Mouse (Mus musculus) midbrain, embryonic 12.5 days (tissue): ENCODE data around the gene Malrd1. TPM values are rescaled to one million over a fixed set of nuclear protein-coding genes. Genes with fewer than 3 reads are reported as not detected.

Experiments
- ATAC-seq: fragments of 200-750 bp; cut with Nextera tagmentation; 2 replicates; pipeline ENCODE4 v1.8.0; 2017; ENCODE audit warnings: low read depth, moderate TSS enrichment, moderate library complexity; ENCODE audit not compliant: low FRiP score
- H3K27ac ChIP-seq: fragments of 300-500 bp; sonication (generic); replicated peaks from 2 replicates; pipeline ENCODE4 v1.5.1; 2016; ENCODE audit warnings: mild to moderate bottlenecking
- H3K27me3 ChIP-seq: fragments of 300-500 bp; sonication (generic); 2 replicates; pipeline ENCODE4 v1.6.1; 2016; ENCODE audit warnings: mild to moderate bottlenecking
- H3K36me3 ChIP-seq: fragments of 300-500 bp; sonication (generic); 2 replicates; pipeline ENCODE4 v1.6.1; 2016
- H3K4me1 ChIP-seq: fragments of 300-500 bp; sonication (generic); 2 replicates; pipeline ENCODE4 v1.6.1; 2016
- H3K4me2 ChIP-seq: fragments of 300-500 bp; sonication (generic); replicated peaks from 2 replicates; pipeline ENCODE4 v1.6.1; 2016; ENCODE audit warnings: mild to moderate bottlenecking, moderate library complexity
- H3K4me3 ChIP-seq: fragments of 300-500 bp; sonication (generic); 2 replicates; pipeline ENCODE4 v1.5.1; 2016; ENCODE audit warnings: mild to moderate bottlenecking
- H3K9ac ChIP-seq: fragments of 300-500 bp; sonication (generic); replicated peaks from 2 replicates; pipeline ENCODE4 v1.6.1; 2016; ENCODE audit warnings: mild to moderate bottlenecking, moderate library complexity
- H3K9me3 ChIP-seq: fragments of 300-500 bp; sonication (generic); 2 replicates; pipeline ENCODE4 v1.6.1; 2016; ENCODE audit warnings: mild to moderate bottlenecking
- whole genome bisulfite sequencing: fragments of 180-500 bp; shearing (Covaris S2); methylation state at CpG from one replicate; pipeline ENCODE4 v1.1.7; 2016; 5-methylcytosine and 5-hydroxymethylcytosine counted together
- polyA plus RNA-seq: library from polyadenylated mRNA; unstranded; fragments of >200 nt; fragmentation: Nextera tagmentation; extraction: Ambion mirVana; gene quantifications from 2 replicates; pipeline ENCODE4 v1.2.1, GENCODE M21; 2016

Gene Malrd1
- polyA plus RNA-seq, 1 experiment from 2014 or later = 0.08 TPM

DNA sequence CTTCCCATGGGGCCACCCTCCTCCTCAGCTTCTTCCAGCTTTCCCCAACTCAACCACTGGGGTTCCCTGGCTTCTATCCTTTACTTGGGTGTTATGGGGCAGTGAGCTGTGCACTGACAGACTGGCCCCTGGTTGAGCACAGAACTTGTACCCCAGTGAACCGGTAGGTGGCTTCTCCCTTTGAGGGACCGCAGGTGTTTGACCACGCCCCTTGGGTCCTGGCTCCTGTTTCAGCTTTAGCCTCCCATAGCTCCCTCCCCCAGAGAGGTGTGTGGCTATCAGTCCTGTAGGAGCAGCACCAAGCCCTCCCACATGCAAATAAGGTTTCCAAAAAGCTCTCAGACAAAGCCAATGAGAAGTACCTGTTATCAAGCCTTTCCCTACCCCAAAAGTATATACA, 584.4 kb downstream of the Malrd1 start:
- Histone ChIP-seq H3K9me3 (no peaks in the 10 kb centered on the region), H3K27ac (no peak overlapping the region), H3K4me2 (no peak overlapping the region), H3K36me3 (no peaks in the 10 kb centered on the region), H3K27me3 (no peaks in the 10 kb centered on the region), H3K9ac (no peak overlapping the region), H3K4me1 (no peaks in the 10 kb centered on the region), H3K4me3 (no peak overlapping the region)
- no peak for ATAC-seq
- WGBS = 50% methylated on average over 3 of the region's 3 CpGs

- 72% methylated on average over 2 of the region's 2 CpGs for WGBS
- no peaks in the 10 kb centered on the region for H3K4me1 ChIP-seq
- no peak overlapping the region for H3K9ac ChIP-seq
- H3K27ac ChIP-seq = no peak overlapping the region
- no peak overlapping the region for H3K4me2 ChIP-seq
- no peaks in the 10 kb centered on the region for H3K36me3 ChIP-seq
- H3K27me3 ChIP-seq = no peaks in the 10 kb centered on the region
- H3K9me3 ChIP-seq = no peaks in the 10 kb centered on the region
- H3K4me3 ChIP-seq = no peak overlapping the region
- no peak for ATAC-seq
Measured at GRCm38 (mm10) chr2:16113333-16113732, 587.1 kb downstream of the Malrd1 start.

DNA sequence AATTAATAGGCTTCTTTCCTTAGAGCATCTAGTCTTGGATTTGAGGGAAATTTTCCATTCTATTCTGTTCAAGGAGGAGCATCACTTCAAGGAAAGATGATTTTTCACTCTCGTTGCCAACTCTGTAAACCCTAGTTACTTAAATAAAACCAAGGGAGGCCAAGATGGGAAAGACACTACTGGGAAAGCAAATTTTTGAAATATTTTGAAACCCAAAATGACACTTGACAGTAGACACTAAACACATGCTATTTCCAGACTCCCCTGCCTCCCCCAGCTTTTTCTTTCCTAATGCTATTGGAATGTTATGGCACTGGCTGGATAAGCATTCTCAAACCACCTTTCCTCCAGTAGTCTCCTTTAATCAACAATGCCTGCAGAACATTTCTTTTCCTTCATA, 621.7 kb downstream of the Malrd1 start:
- H3K27ac ChIP-seq = no peak overlapping the region
- H3K27me3 ChIP-seq = no peaks in the 10 kb centered on the region
- H3K4me1 ChIP-seq = no peaks in the 10 kb centered on the region
- H3K9me3 ChIP-seq = no peaks in the 10 kb centered on the region
- no peak overlapping the region for H3K4me3 ChIP-seq
- WGBS = 81% methylated on average over 1 of the region's 1 CpGs
- no peaks in the 10 kb centered on the region for H3K36me3 ChIP-seq
- no peak overlapping the region for H3K9ac ChIP-seq
- no peak overlapping the region for H3K4me2 ChIP-seq
- ATAC-seq = no peak

DNA sequence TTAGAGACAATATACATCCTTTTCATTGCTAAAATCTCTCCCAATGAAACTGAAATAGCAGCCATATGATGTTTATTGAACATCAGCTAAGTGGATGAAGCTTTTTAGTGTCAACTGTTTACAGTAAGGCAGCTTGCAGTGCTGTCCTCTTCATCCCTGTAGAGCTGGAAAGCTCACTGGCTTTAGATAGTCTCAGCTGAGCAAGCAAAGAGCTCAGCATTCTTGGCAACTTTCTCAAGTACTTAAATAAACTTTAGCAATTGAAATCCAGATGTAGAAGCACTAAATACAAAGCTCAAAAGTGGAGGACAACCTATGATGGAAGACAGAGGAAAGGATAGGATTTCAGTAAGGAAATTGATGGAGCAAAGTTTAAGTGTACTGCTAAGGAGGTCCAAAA, 626.3 kb downstream of the Malrd1 start:
- Histone ChIP-seq H3K4me2 (no peak overlapping the region), H3K9me3 (no peaks in the 10 kb centered on the region), H3K4me1 (no peaks in the 10 kb centered on the region), H3K36me3 (no peaks in the 10 kb centered on the region), H3K4me3 (no peak overlapping the region), H3K27me3 (no peaks in the 10 kb centered on the region), H3K9ac (no peak overlapping the region), H3K27ac (no peak overlapping the region)
- ATAC-seq = no peak

DNA sequence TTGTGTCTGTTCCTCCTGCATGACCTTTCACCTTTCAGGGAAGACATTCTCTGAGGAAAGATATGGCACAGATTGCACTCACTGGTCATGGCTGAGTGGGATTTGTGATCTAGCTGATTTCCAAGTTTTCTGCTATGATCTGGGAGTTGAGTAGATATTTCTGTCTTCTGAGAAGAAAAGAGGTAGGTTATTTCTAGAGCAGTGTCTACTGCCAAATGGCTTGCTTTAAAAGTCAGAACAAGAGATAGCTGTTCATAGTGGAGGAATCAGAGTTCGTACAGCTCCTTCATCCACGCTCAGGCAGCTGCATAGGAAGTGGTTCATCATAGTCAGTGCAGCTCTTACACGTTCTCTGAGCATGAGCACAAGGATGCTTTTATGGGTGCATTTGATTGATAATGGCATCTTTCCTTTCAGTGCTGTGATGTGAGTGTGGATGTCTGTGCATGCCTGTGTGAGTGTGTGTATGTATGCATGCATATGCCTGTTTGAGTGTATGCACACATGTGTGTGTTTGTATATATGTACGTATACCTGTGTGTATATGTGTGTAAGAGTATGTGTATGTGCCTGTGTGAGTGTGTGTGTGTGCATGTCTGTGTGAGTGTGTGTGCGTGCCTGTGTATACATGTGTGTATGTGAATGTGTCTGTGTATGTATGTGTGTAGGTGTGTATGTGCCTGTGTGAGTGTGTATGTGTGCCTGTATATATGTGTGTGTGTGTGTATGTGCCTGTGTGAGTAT, 637.1 kb downstream of the Malrd1 start:
- H3K36me3 ChIP-seq = no peaks in the 10 kb centered on the region
- H3K4me3 ChIP-seq = no peak overlapping the region
- ATAC-seq = no peak
- H3K4me1 ChIP-seq = no peaks in the 10 kb centered on the region
- H3K27ac ChIP-seq = no peak overlapping the region
- no peak overlapping the region for H3K4me2 ChIP-seq
- H3K9me3 ChIP-seq = no peaks in the 10 kb centered on the region
- WGBS = 89% methylated on average over 5 of the region's 5 CpGs
- no peak overlapping the region for H3K9ac ChIP-seq
- H3K27me3 ChIP-seq = no peaks in the 10 kb centered on the region

GRCm38 (mm10) chr2:16168611-16169010, 642.3 kb downstream of the Malrd1 start:
- no peak overlapping the region for H3K9ac ChIP-seq
- no peak overlapping the region for H3K4me2 ChIP-seq
- no peak for ATAC-seq
- H3K36me3 ChIP-seq = no peaks in the 10 kb centered on the region
- H3K27ac ChIP-seq = no peak overlapping the region
- 73% methylated on average over 2 of the region's 2 CpGs for whole genome bisulfite sequencing
- H3K4me3 ChIP-seq = no peak overlapping the region
- no peaks in the 10 kb centered on the region for H3K4me1 ChIP-seq
- no peaks in the 10 kb centered on the region for H3K27me3 ChIP-seq
- H3K9me3 ChIP-seq = no peaks in the 10 kb centered on the region

DNA sequence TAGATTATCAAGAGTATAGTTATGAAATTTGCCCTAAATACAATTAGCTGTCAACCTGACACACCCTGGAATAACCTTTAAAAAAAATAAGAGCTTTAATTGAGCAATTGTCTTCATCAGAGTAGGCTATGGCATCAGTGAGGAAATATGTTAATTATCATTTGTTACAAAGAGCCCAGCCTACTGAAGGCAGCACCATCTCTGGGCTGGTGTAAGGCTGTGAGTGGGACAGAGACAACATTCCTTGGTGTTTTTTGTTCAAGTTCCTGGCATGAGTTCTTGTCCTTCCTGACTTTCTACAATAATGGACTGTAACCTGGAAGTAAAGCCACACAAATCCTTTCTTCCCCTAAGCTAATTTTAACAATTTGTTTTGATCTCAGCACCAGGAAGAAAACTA, 645.8 kb downstream of the Malrd1 start:
- Histone ChIP-seq H3K36me3 (no peaks in the 10 kb centered on the region), H3K9ac (no peak overlapping the region), H3K4me2 (no peak overlapping the region), H3K27ac (no peak overlapping the region), H3K4me1 (no peaks in the 10 kb centered on the region), H3K27me3 (no peaks in the 10 kb centered on the region), H3K9me3 (no peaks in the 10 kb centered on the region), H3K4me3 (no peak overlapping the region)
- ATAC-seq = no peak

- H3K4me2 ChIP-seq = no peak overlapping the region
- H3K36me3 ChIP-seq = no peaks in the 10 kb centered on the region
- WGBS = 14% methylated on average over 2 of the region's 2 CpGs
- H3K9me3 ChIP-seq = no peaks in the 10 kb centered on the region
- no peaks in the 10 kb centered on the region for H3K4me1 ChIP-seq
- H3K27ac ChIP-seq = no peak overlapping the region
- ATAC-seq = no peak
- no peaks in the 10 kb centered on the region for H3K27me3 ChIP-seq
- H3K9ac ChIP-seq = no peak overlapping the region
- H3K4me3 ChIP-seq = no peak overlapping the region
Measured at GRCm38 (mm10) chr2:16173355-16173754, 647.1 kb downstream of the Malrd1 start.

DNA sequence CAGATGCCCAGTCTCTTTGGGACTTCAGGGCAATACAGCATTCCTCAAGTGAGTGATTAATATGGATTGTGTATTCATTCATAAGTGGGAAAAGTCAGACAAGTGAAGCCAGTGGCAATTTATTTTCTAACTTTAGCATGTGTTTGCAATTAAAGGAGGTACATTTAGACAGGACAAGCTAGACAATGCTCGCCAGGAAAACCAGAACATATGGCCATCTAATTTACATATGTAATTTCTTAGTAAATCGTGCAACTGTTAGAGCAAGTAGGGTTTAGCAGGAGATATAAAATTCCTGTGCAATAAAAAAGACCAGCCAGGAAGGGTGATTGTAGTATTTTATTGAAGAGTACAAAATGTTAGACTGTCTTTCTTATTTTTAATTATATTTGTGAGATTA, 655.9 kb downstream of the Malrd1 start:
- ATAC-seq = no peak
- Histone ChIP-seq H3K9ac (no peak overlapping the region), H3K36me3 (no peaks in the 10 kb centered on the region), H3K27ac (no peak overlapping the region), H3K9me3 (no peaks in the 10 kb centered on the region), H3K4me1 (no peaks in the 10 kb centered on the region), H3K4me3 (no peak overlapping the region), H3K4me2 (no peak overlapping the region), H3K27me3 (no peaks in the 10 kb centered on the region)
- 84% methylated on average over 2 of the region's 2 CpGs for WGBS

GRCm38 (mm10) chr2:16183158-16183557, 656.9 kb downstream of the Malrd1 start:
- WGBS = 88% methylated on average over 2 of the region's 2 CpGs
- no peak overlapping the region for H3K27ac ChIP-seq
- ATAC-seq = no peak

DNA sequence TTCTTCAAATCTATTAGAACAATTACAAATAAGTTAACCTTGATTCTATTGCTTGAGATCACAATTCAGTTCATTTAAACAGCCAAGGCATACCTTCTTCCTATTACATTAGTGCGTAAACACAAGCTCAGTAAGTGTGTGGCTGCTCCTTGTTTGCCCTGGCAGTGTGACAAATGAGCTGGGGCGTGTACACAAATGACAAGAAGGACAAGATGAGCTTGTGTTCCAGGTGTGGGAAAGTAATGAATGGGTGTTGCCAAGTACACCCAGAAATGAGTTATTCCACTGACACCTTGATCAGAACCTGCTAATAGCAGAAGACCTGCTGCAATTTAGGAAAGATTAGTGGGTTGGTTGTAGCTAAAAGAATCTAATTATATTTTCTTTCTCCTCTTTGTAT, 683.7 kb downstream of the Malrd1 start:
- no peaks in the 10 kb centered on the region for H3K27me3 ChIP-seq
- 71% methylated on average over 2 of the region's 2 CpGs for WGBS
- H3K9me3 ChIP-seq = no peaks in the 10 kb centered on the region
- no peak overlapping the region for H3K27ac ChIP-seq
- H3K4me3 ChIP-seq = no peak overlapping the region
- no peak overlapping the region for H3K4me2 ChIP-seq
- no peaks in the 10 kb centered on the region for H3K36me3 ChIP-seq
- no peak overlapping the region for H3K9ac ChIP-seq
- ATAC-seq = no peak
- H3K4me1 ChIP-seq = no peaks in the 10 kb centered on the region

More at GRCm38 (mm10) chr2:16183158-16183557, 656.9 kb downstream of the Malrd1 start:
- H3K4me2 ChIP-seq = no peak overlapping the region
- H3K4me1 ChIP-seq = no peaks in the 10 kb centered on the region
- H3K27me3 ChIP-seq = no peaks in the 10 kb centered on the region
- no peaks in the 10 kb centered on the region for H3K9me3 ChIP-seq
- no peak overlapping the region for H3K4me3 ChIP-seq
- no peaks in the 10 kb centered on the region for H3K36me3 ChIP-seq
- H3K9ac ChIP-seq = no peak overlapping the region

GRCm38 (mm10) chr2:16212752-16213151, 686.5 kb downstream of the Malrd1 start:
- Histone ChIP-seq H3K27ac (no peak overlapping the region), H3K4me3 (no peak overlapping the region), H3K9me3 (no peaks in the 10 kb centered on the region), H3K27me3 (no peaks in the 10 kb centered on the region), H3K4me2 (no peak overlapping the region), H3K9ac (no peak overlapping the region), H3K36me3 (no peaks in the 10 kb centered on the region), H3K4me1 (no peaks in the 10 kb centered on the region)
- no peak for ATAC-seq

GRCm38 (mm10) chr2:16214111-16214510, 687.8 kb downstream of the Malrd1 start:
- Histone ChIP-seq H3K27me3 (no peaks in the 10 kb centered on the region), H3K4me1 (no peaks in the 10 kb centered on the region), H3K4me3 (no peak overlapping the region), H3K4me2 (no peak overlapping the region), H3K9ac (no peak overlapping the region), H3K27ac (no peak overlapping the region), H3K9me3 (no peaks in the 10 kb centered on the region), H3K36me3 (no peaks in the 10 kb centered on the region)
- WGBS = 91% methylated on average over 3 of the region's 3 CpGs
- ATAC-seq = no peak
